Mouse (Mus musculus) spleen, adult 2 months (tissue): ENCODE measurements at regions not wholly inside any gene's neighbourhood (a gene's known extent, or its start where the extent isn't known, plus 50 kb on each side); places are given as distances from the start of the nearest gene placed in this dataset.

ENCODE experiments used
- CTCF ChIP-seq: fragments of 200-500 bp; IDR thresholded peaks from 2 replicates; pipeline ENCODE4 v1.5.1; 2011; ENCODE audit warnings: mild to moderate bottlenecking, inconsistent platforms; ENCODE audit not compliant: insufficient read depth, insufficient read length, insufficient replicate concordance; ENCODE audit errors: extremely low read depth
- POLR2A ChIP-seq: fragments of 200-500 bp; IDR thresholded peaks from 2 replicates; pipeline ENCODE4 v1.6.1; 2011; ENCODE audit warnings: low read depth, low read length, inconsistent platforms

DNA sequence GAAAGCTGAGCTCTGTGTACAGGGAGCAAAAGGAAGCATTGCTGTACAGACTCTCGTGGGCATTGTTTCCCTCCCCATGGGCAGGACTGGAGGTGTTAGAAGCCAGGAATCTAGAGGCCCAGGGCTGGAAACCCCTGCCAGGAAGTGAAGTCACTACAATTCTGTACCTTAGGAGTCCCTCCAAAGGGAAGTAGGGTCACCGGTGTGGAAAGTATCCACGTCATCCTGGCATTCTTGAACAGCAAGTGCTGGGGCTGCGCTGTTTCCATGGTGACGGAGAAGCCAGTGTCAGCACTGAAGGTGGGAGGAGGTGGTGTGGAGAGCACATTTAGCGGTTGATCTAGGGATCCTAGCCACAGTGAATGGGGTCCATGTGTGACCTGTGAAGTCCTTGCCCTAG is 174.1 kb downstream of the 1810013L24Rik start:
- TF ChIP-seq CTCF = no peak
- TF ChIP-seq POLR2A = no peak
